In the genomic region with DNA sequence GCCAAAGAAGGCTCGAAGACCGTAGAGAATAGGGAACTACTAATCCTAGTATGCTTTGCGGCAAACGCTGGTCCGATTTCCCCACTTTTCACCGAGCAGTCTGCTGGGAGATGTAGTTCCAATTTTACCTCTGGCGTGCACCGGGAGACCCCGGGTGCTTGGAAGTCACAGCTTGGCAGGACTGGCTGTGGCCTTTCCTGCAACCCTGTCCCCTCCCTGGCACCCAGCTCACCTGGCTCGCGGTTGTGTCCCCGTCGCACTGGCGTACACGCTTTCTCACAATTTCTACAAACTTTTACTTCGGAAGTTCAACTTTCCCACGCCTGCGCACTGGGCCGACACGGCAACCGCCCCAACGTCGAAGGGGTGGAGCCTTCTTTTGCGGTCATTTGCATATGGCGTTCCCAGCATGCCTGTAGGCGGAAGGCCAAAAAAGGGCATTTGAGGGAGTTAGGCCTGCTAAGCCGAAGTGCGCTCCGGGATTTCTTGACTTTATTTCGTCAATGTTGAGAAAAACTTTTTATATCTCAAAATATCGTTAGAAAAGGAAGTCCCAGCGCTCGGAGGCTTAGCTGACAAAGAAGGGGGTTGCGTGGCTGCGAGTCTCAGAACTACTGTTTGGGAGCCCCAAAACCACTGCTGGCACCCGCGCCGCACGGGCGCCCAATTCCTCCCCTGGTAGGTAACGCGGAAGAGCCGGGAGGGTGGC, we compare ENCODE assay signal across 8 mouse cellular contexts. TPM values are rescaled to one million over a fixed set of nuclear protein-coding genes. Genes with fewer than 3 reads are reported as not detected.
A peak's percentile ranks its signal among the peaks of the same experiment; 100 is the strongest.
DNase-seq lines count a peak whose midpoint lies in the region; ATAC-seq lines count a peak whose summit lies in the region.

Irf3 (plus strand) TSS at position 418 of the 709 bp plus-strand sequence.

- H3K4me1 ChIP-seq in heart, embryonic 14.5 days (ENCODE audit: control insufficient read depth in 2 of 2, insufficient read depth in 2 of 2, low read length in 2 of 2): peaks cover 14 to 34% of the 10 kb centered on the region in 2 experiments
- H3K4me1 ChIP-seq in liver, embryonic 13.5 days (replicated peaks): peaks cover 71% of the 10 kb centered on the region
- H3K4me1 ChIP-seq in stomach, embryonic 16.5 days (ENCODE audit: control insufficient read depth, insufficient read depth, low read length): peaks cover 32% of the 10 kb centered on the region

- WGBS in heart, embryonic 14.5 days: under 1% methylated on average over 43 of the region's 43 CpGs
- under 1% methylated on average over 43 of the region's 43 CpGs for WGBS in liver, embryonic 13.5 days (ENCODE audit: insufficient replicate concordance)
- WGBS in stomach, embryonic 16.5 days: under 1% methylated on average over 43 of the region's 43 CpGs

- H3K27ac ChIP-seq in heart, embryonic 14.5 days (replicated peaks in 1 of 2; ENCODE audit: control insufficient read depth in 1 of 2, insufficient read depth in 1 of 2, low read depth in 2 of 2, low read length in 2 of 2): peak within 1 kb of the TSS; percentile 81 to 83
- peak within 1 kb of the TSS; percentile 97 for H3K27ac ChIP-seq in liver, embryonic 13.5 days
- H3K27ac ChIP-seq in stomach, embryonic 16.5 days (ENCODE audit: low read length): peak within 1 kb of the TSS; percentile 92

- ATAC-seq in CD4-positive, CD25-positive, alpha-beta regulatory T cell, adult 4 months: peak; percentile 95
- peak; percentile 87 for ATAC-seq in heart, embryonic 14.5 days (ENCODE audit: insufficient number of reproducible peaks, insufficient read depth, low FRiP score, low read depth)
- ATAC-seq in liver, embryonic 13.5 days (ENCODE audit: low read depth): peak; percentile 91
- peak; percentile 93 for ATAC-seq in stomach, embryonic 16.5 days (ENCODE audit: insufficient read depth, low FRiP score)

- peaks cover 63% of the 10 kb centered on the region for H3K36me3 ChIP-seq in heart, embryonic 14.5 days (ENCODE audit: control insufficient read depth, insufficient read depth, low read length)
- H3K36me3 ChIP-seq in liver, embryonic 13.5 days: peaks cover 64% of the 10 kb centered on the region
- peaks cover 32% of the 10 kb centered on the region for H3K36me3 ChIP-seq in stomach, embryonic 16.5 days (ENCODE audit: control insufficient read depth, insufficient read depth, low read length)

- no peaks in the 10 kb centered on the region for H3K27me3 ChIP-seq in heart, embryonic 14.5 days (ENCODE audit: control insufficient read depth, insufficient read depth, low read length)
- H3K27me3 ChIP-seq in liver, embryonic 13.5 days: no peaks in the 10 kb centered on the region
- H3K27me3 ChIP-seq in stomach, embryonic 16.5 days (ENCODE audit: control insufficient read depth, insufficient read depth, low read length): no peaks in the 10 kb centered on the region

- H3K4me3 ChIP-seq in heart, embryonic 14.5 days (ENCODE audit: control insufficient read depth in 1 of 2, insufficient read depth in 1 of 2, low read depth in 1 of 2, low read length in 2 of 2): peak within 1 kb of the TSS; percentile 58 to 84
- H3K4me3 ChIP-seq in liver, embryonic 13.5 days (replicated peaks): peak within 1 kb of the TSS; percentile 78
- H3K4me3 ChIP-seq in stomach, embryonic 16.5 days (replicated peaks; ENCODE audit: low read length): peak within 1 kb of the TSS; percentile 82

- no peaks in the 10 kb centered on the region for H3K9me3 ChIP-seq in heart, embryonic 14.5 days (ENCODE audit: control insufficient read depth, low read length)
- no peaks in the 10 kb centered on the region for H3K9me3 ChIP-seq in liver, embryonic 13.5 days (replicated peaks)
- H3K9me3 ChIP-seq in stomach, embryonic 16.5 days (replicated peaks; ENCODE audit: control insufficient read depth, low read length): no peaks in the 10 kb centered on the region

- DNase-seq in c-Kit-negative CD71-positive TER-119-positive erythroid progenitor cells, embryonic 14.5 days (ENCODE audit: low read depth, low spot score): peak; percentile 96
- DNase-seq in fibroblast of lung, adult 2 months (ENCODE audit: low read depth): peak; percentile 95
- DNase-seq in kidney, postnatal 14 days: peak; percentile 98
- peak; percentile 94 for DNase-seq in liver, embryonic 13.5 days
- DNase-seq in neural tube, embryonic 10.5 days (ENCODE audit: extremely low spot score, low spot score): peak; percentile 95

- H3K4me2 ChIP-seq in heart, embryonic 14.5 days (ENCODE audit: low read length): peak within 1 kb of the TSS; percentile 75
- H3K4me2 ChIP-seq in liver, embryonic 13.5 days: peak within 1 kb of the TSS; percentile 92
- H3K4me2 ChIP-seq in stomach, embryonic 16.5 days (ENCODE audit: low read depth, low read length): peak within 1 kb of the TSS; percentile 94

- peak within 1 kb of the TSS; percentile 88 for H3K9ac ChIP-seq in heart, embryonic 14.5 days (ENCODE audit: low read length)
- peak within 1 kb of the TSS; percentile 92 for H3K9ac ChIP-seq in liver, embryonic 13.5 days
- peak within 1 kb of the TSS; percentile 89 for H3K9ac ChIP-seq in stomach, embryonic 16.5 days (ENCODE audit: low read length)

RNA-seq across cellular contexts. Expression of gene Irf3, which starts in this region (rescaled TPM):
- 100 to 1,000 TPM; 117 to 147 TPM for polyA plus RNA-seq in CD4-positive, CD25-positive, alpha-beta regulatory T cell, adult 4 months (2017; shearing (Covaris generic))
- 57.6 and 60.9 TPM in 2 replicates for polyA plus RNA-seq in heart, embryonic 14.5 days (2014; fragmentation: Nextera tagmentation; extraction: Ambion mirVana)
- polyA plus RNA-seq in liver, embryonic 13.5 days (2015; fragmentation: Nextera tagmentation; extraction: Ambion mirVana): 41.0 and 42.4 TPM in 2 replicates
- polyA plus RNA-seq in stomach, embryonic 16.5 days (2015; fragmentation: Nextera tagmentation; extraction: Ambion mirVana): 96.2 and 96.4 TPM in 2 replicates

Comparison
In these comparisons a context has a peak if more than half of its experiments do, and no peak if none do; other contexts are left out.
1. Peak in every context shown above with its lines: DNase-seq, ATAC-seq, H3K4me3 ChIP-seq and H3K27ac ChIP-seq.